Mouse (Mus musculus): ENCODE measurements around the gene Mrgbp. TPM values are rescaled to one million over a fixed set of nuclear protein-coding genes. Genes with fewer than 3 reads are reported as not detected.

Mrgbp gene
- polyA plus RNA-seq, 2 experiments from 2014 or later = 21.4 to 22.2 TPM

DNA sequence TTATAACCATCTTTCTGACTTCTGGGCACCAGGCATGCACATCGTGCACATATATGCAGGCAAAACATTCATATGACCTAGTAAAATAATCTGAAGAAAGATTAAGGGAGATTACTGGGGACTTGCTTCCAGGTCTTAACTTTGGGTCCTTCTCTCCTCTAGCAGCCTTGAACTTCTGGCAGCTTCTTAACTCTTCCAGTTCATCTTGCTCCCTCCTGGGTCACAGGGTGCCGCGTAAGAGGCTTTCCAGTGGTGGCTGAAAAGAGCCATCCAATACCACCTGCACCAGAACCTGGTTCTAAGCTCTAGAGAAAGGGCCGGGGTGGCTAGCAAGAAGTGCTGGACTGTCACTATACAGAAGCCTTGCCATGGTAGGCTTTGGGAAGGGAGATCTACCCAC, 16.4 kb downstream of the Mrgbp start, which contains the start of gene Col9a3:
Col9a3 (plus strand) TSS at position 301 of the 400 bp plus-strand sequence.
- no peak for ATAC-seq

GRCm38 (mm10) chr2:180598157-180598705, 17.1 kb downstream of the Mrgbp start:
- ATAC-seq = no peak

DNA sequence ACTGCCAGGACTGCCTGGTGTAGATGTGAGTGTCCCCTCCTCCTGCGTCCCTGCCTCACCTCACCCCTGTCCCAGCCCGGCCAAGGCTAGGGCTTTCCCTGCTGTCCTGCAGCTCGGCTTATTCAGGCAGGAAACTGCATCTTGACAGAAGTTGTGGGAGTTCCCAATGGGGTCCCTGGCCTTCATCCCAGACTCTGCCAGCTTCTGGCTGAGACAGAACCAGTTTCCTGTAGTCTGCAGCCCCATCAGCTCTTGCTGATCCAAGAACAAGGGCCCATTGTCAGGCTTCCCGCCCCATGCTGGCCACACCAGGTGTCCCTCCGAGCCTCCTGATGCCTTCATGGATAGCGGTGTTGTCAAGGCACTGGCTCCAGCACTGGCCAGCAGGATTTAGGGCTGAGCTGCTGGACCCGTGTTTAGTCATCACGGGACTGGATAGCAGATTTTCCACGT, 19.5 kb downstream of the Mrgbp start:
- ATAC-seq = no peak

- ATAC-seq = no peak
Observed at GRCm38 (mm10) chr2:180604781-180605180, 23.7 kb downstream of the Mrgbp start.

GRCm38 (mm10) chr2:180610283-180610682, 29.2 kb downstream of the Mrgbp start:
- ATAC-seq = no peak

DNA sequence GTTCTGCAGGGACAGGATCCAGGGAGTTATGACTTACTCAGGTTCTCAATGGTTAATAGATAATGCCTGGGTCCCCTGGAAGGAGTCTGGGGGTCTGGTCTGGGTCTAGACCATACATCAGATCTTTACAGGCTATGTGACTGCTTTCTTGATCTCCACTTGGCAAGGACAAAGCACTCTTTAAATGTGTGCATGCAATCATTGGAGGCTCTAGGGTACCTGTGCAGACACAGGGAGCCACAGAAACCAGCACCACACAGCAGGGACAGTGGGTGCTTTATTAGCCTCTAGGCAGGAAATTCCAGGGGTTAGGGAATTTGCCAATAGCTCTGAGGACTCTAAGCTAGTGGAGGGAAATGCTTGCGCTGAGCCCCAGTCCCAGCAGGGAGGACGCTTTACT, 30.8 kb downstream of the Mrgbp start:
- ATAC-seq = no peak

Other genes starting within 250 kb of the Mrgbp start
- gene Gata5, start 246.6 kb upstream of the Mrgbp start, polyA plus RNA-seq (2017; shearing (Covaris generic)) = not detected
- 1 to 10 TPM; 1.3 to 3.0 TPM for gene Slco4a1, start 125.1 kb upstream of the Mrgbp start, polyA plus RNA-seq (2017; shearing (Covaris generic))
- gene Ntsr1, start 81.3 kb upstream of the Mrgbp start, polyA plus RNA-seq (2017; shearing (Covaris generic)) = not detected
- 10 to 100 TPM; 17.2 to 24.0 TPM for gene Ogfr, start 7.9 kb downstream of the Mrgbp start, polyA plus RNA-seq (2017; shearing (Covaris generic))
- under 1 TPM in 1 of 2 experiments, not detected in 1; 0.48 TPM for gene Col9a3, start 16.5 kb downstream of the Mrgbp start, polyA plus RNA-seq (2017; shearing (Covaris generic))
- gene Tcfl5, start 61.4 kb downstream of the Mrgbp start, polyA plus RNA-seq (2017; shearing (Covaris generic)) = not detected
- gene Dido1, start 128.7 kb downstream of the Mrgbp start, polyA plus RNA-seq (2017; shearing (Covaris generic)) = 10 to 100 TPM; 35.0 to 46.9 TPM
- gene Gid8, start 128.8 kb downstream of the Mrgbp start, polyA plus RNA-seq (2017; shearing (Covaris generic)) = 10 to 100 TPM; 22.3 to 24.5 TPM
- 10 to 100 TPM; 68.7 to 77.6 TPM for gene Slc17a9, start 144.0 kb downstream of the Mrgbp start, polyA plus RNA-seq (2017; shearing (Covaris generic))
- not detected for gene Bhlhe23, start 195.6 kb downstream of the Mrgbp start, polyA plus RNA-seq (2017; shearing (Covaris generic))